Mouse (Mus musculus) lung, embryonic 14.5 days (tissue): Measurements from ENCODE around the gene Cog6. TPM values are rescaled to one million over a fixed set of nuclear protein-coding genes. Genes with fewer than 3 reads are reported as not detected.
A peak's percentile ranks its signal among the peaks of the same experiment; 100 is the strongest.

Experiments used
- ATAC-seq: fragments of 200-750 bp; cut with Nextera tagmentation; 2 replicates; pipeline ENCODE4 v1.8.0; 2017; ENCODE audit warnings: mild to moderate bottlenecking, moderate TSS enrichment, moderate library complexity; ENCODE audit not compliant: insufficient read depth
- DNase-seq: peaks from one replicate; pipeline ENCODE4 v3.0.0-alpha.2; 2015
- H3K27ac ChIP-seq: fragments of 300-500 bp; sonication (generic); 2 replicates; pipeline ENCODE4 v1.5.1; 2014; ENCODE audit warnings: low read depth, mild to moderate bottlenecking, moderate library complexity
- H3K27me3 ChIP-seq: fragments of 300-500 bp; sonication (generic); 2 replicates; pipeline ENCODE4 v1.6.1; 2014; ENCODE audit warnings: low read length, control low read depth; ENCODE audit not compliant: insufficient read depth
- H3K36me3 ChIP-seq: fragments of 300-500 bp; sonication (generic); 2 replicates; pipeline ENCODE4 v1.6.1; 2014; ENCODE audit warnings: control low read depth; ENCODE audit not compliant: insufficient read depth
- H3K4me1 ChIP-seq: fragments of 300-500 bp; sonication (generic); 2 replicates; pipeline ENCODE4 v1.6.1; 2014; ENCODE audit warnings: antibody characterized with exemption, control low read depth; ENCODE audit not compliant: insufficient read depth
- H3K4me2 ChIP-seq: fragments of 300-500 bp; sonication (generic); 2 replicates; pipeline ENCODE4 v1.6.1; 2014; ENCODE audit warnings: mild to moderate bottlenecking
- H3K4me3 ChIP-seq: fragments of 300-500 bp; sonication (generic); 2 replicates; pipeline ENCODE4 v1.5.1; 2014; ENCODE audit warnings: low read depth, low read length
- H3K9ac ChIP-seq: fragments of 300-500 bp; sonication (generic); 2 replicates; pipeline ENCODE4 v1.6.1; 2014
- H3K9me3 ChIP-seq: fragments of 300-500 bp; sonication (generic); 2 replicates; pipeline ENCODE4 v1.6.1; 2016; ENCODE audit warnings: low read depth, low read length, control low read depth
- CTCF ChIP-seq: IDR thresholded peaks from 2 replicates; pipeline ENCODE4 v1.5.1; 2016; ENCODE audit warnings: antibody characterized with exemption, low read depth
- WGBS: fragments of 180-500 bp; shearing (Covaris S2); extraction: QIAGEN DNeasy Blood & Tissue Kit; methylation state at CpG from one replicate; pipeline ENCODE4 v1.1.7; 2014; 5-methylcytosine and 5-hydroxymethylcytosine counted together
- polyA plus RNA-seq: library from polyadenylated mRNA; unstranded; fragments of >200 nt; fragmentation: Nextera tagmentation; extraction: Ambion mirVana; gene quantifications from 2 replicates; pipeline ENCODE4 v1.2.1, GENCODE M21; 2014

The Cog6 gene
- polyA plus RNA-seq, 1 experiment from 2014 or later, result 43.4 TPM

- TF ChIP-seq CTCF, result peak; percentile 50
- no peaks in the 10 kb centered on the region for H3K9me3 ChIP-seq
- H3K36me3 ChIP-seq, result no peaks in the 10 kb centered on the region
- peak within 1 kb of the TSS; percentile 58 for H3K9ac ChIP-seq
- H3K4me3 ChIP-seq, result peak within 1 kb of the TSS; percentile 51
- DNase-seq (peak; percentile 87), ATAC-seq (peak; percentile 93)
- peak within 1 kb of the TSS; percentile 26; the same call in 1 of the 2 replicates for H3K27ac ChIP-seq
- peaks cover 22% of the 10 kb centered on the region for H3K4me1 ChIP-seq
- H3K27me3 ChIP-seq, result 0 out of 2 replicates have a peak, but pooled peaks cover 8% of the 10 kb centered on the region
- under 1% methylated on average over 58 of the region's 58 CpGs for WGBS
- peak within 1 kb of the TSS; percentile 79 for H3K4me2 ChIP-seq
Observed at GRCm38 (mm10) chr3:53041411-53042239, 24.6 kb upstream of the Cog6 start, which contains the start of gene Lhfp. Gene Lhfp (plus strand): TSS chr3:53041528.

- DNase-seq (no peak), ATAC-seq (no peak; the same call in 1 of the 2 replicates)
- 6% methylated on average over 17 of the region's 17 CpGs for WGBS
- no peak; the same call in 1 of the 2 replicates for TF ChIP-seq CTCF
- peak overlapping the region; percentile 51 for H3K4me3 ChIP-seq
- H3K36me3 ChIP-seq, result no peaks in the 10 kb centered on the region
- H3K9ac ChIP-seq, result peak overlapping the region; percentile 58
- peak overlapping the region; percentile 79 for H3K4me2 ChIP-seq
- 0 out of 2 replicates have a peak, but pooled peaks cover 8% of the 10 kb centered on the region for H3K27me3 ChIP-seq
- H3K9me3 ChIP-seq, result no peaks in the 10 kb centered on the region
- peaks cover 20% of the 10 kb centered on the region for H3K4me1 ChIP-seq
- peak overlapping the region; percentile 26; the same call in 1 of the 2 replicates for H3K27ac ChIP-seq
Observed at GRCm38 (mm10) chr3:53040593-53041410, 23.8 kb upstream of the Cog6 start.

- Histone ChIP-seq H3K27me3 (0 out of 2 replicates have a peak, but pooled peaks cover 8% of the 10 kb centered on the region), H3K4me1 (peaks cover 15% of the 10 kb centered on the region), H3K36me3 (no peaks in the 10 kb centered on the region), H3K9me3 (no peaks in the 10 kb centered on the region), H3K4me2 (no peak overlapping the region), H3K27ac (no peak overlapping the region), H3K9ac (no peak overlapping the region), H3K4me3 (no peak overlapping the region)
- ATAC-seq, result no peak
- TF ChIP-seq CTCF, result no peak
- no peak for DNase-seq
- WGBS, result 66% methylated on average over 8 of the region's 8 CpGs
Observed at GRCm38 (mm10) chr3:53039746-53040145, 22.7 kb upstream of the Cog6 start.

GRCm38 (mm10) chr3:53038913-53039312 lies 21.9 kb upstream of the Cog6 start:
- H3K36me3 ChIP-seq, result no peaks in the 10 kb centered on the region
- no peak overlapping the region for H3K4me3 ChIP-seq
- no peak overlapping the region for H3K27ac ChIP-seq
- DNase-seq, result no peak
- TF ChIP-seq CTCF, result no peak
- H3K9ac ChIP-seq, result no peak overlapping the region
- ATAC-seq, result no peak
- 47% methylated on average over 5 of the region's 5 CpGs for WGBS
- no peak overlapping the region for H3K4me2 ChIP-seq
- H3K27me3 ChIP-seq, result 0 out of 2 replicates have a peak, but pooled peaks cover 8% of the 10 kb centered on the region
- peaks cover 14% of the 10 kb centered on the region for H3K4me1 ChIP-seq
- no peaks in the 10 kb centered on the region for H3K9me3 ChIP-seq

GRCm38 (mm10) chr3:53036941-53037340 lies 19.9 kb upstream of the Cog6 start:
- no peaks in the 10 kb centered on the region for H3K36me3 ChIP-seq
- no peak overlapping the region for H3K9ac ChIP-seq
- ATAC-seq, result no peak
- no peaks in the 10 kb centered on the region for H3K9me3 ChIP-seq
- no peak for TF ChIP-seq CTCF
- H3K4me2 ChIP-seq, result no peak overlapping the region
- WGBS, result 79% methylated on average over 7 of the region's 7 CpGs
- H3K4me1 ChIP-seq, result peaks cover 3% of the 10 kb centered on the region; the same call in 1 of the 2 replicates
- no peak overlapping the region for H3K4me3 ChIP-seq
- H3K27ac ChIP-seq, result no peak overlapping the region
- DNase-seq, result no peak
- 0 out of 2 replicates have a peak, but pooled peaks cover 8% of the 10 kb centered on the region for H3K27me3 ChIP-seq

GRCm38 (mm10) chr3:53036076-53036475 lies 19.0 kb upstream of the Cog6 start:
- WGBS, result 57% methylated on average over 5 of the region's 5 CpGs
- H3K27me3 ChIP-seq, result 0 out of 2 replicates have a peak, but pooled peaks cover 8% of the 10 kb centered on the region
- no peak overlapping the region for H3K4me3 ChIP-seq
- H3K9ac ChIP-seq, result no peak overlapping the region
- H3K9me3 ChIP-seq, result no peaks in the 10 kb centered on the region
- ATAC-seq (no peak), DNase-seq (no peak)
- H3K27ac ChIP-seq, result no peak overlapping the region
- no peak overlapping the region for H3K4me2 ChIP-seq
- H3K4me1 ChIP-seq, result peaks cover 3% of the 10 kb centered on the region; the same call in 1 of the 2 replicates
- no peak for TF ChIP-seq CTCF
- no peaks in the 10 kb centered on the region for H3K36me3 ChIP-seq

GRCm38 (mm10) chr3:53033448-53033847 lies 16.4 kb upstream of the Cog6 start:
- Histone ChIP-seq H3K4me3 (no peak overlapping the region), H3K9ac (no peak overlapping the region), H3K4me1 (no peaks in the 10 kb centered on the region), H3K9me3 (no peaks in the 10 kb centered on the region), H3K27ac (no peak overlapping the region), H3K27me3 (no peaks in the 10 kb centered on the region), H3K36me3 (no peaks in the 10 kb centered on the region), H3K4me2 (no peak overlapping the region)
- WGBS, result 25% methylated on average over 3 of the region's 3 CpGs
- ATAC-seq, result no peak
- TF ChIP-seq CTCF, result peak; percentile 74
- DNase-seq, result peak; percentile 85
